Comparison of ENCODE assay signal across 8 mouse cellular contexts in the genomic region with DNA sequence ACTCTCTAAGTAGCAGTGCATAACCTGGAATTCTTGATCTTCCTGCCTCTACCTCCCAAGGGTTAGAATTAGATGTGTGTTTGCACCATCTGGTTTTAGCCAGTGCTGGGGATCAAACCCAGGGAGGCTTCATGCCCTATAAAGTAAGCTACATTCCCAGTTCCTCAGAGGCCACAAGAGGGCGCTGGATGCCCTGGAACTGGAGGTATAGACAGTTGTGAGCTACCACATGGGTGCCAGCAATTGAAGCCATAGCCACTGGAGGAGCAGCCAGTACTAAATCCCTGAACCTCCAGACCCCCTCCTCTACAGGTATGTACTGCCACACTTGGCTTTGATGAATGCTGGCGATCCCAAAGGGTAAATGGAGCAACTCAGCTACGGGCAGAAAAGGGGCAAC. TPM values are rescaled to one million over a fixed set of nuclear protein-coding genes. Genes with fewer than 3 reads are reported as not detected.
DNase-seq lines count a peak whose midpoint lies in the region; ATAC-seq and TF ChIP-seq lines count a peak whose summit lies in the region.

No protein-coding gene starts in this region.

- 68% methylated on average over 3 of the region's 3 CpGs for WGBS in limb, embryonic 11.5 days
- 76% methylated on average over 3 of the region's 3 CpGs for WGBS in limb, embryonic 10.5 days
- 83% methylated on average over 3 of the region's 3 CpGs for whole genome bisulfite sequencing in bone marrow, adult 2 months

- no peaks in the 10 kb centered on the region for H3K36me3 ChIP-seq in limb, embryonic 11.5 days (ENCODE audit: control insufficient read depth, insufficient read depth, low read length)
- no peaks in the 10 kb centered on the region for H3K36me3 ChIP-seq in limb, embryonic 10.5 days

- DNase-seq in adrenal gland, adult (ENCODE audit: inconsistent age in 2 of 2, low spot score in 1 of 2) = peak; percentile 61 to 85
- no peak for DNase-seq in adrenal gland, adult 8-10 months
- DNase-seq in limb, embryonic 11.5 days (ENCODE audit: low spot score) = peak; percentile 51
- DNase-seq in limb, embryonic 10.5 days (ENCODE audit: low spot score) = no peak
- peak; percentile 36 for DNase-seq in gastrocnemius, postnatal 25 days
- peak; percentile 16 for DNase-seq in retina, adult 2 months (ENCODE audit: low read depth, low spot score)
- no peak for DNase-seq in frontal cortex, postnatal 10 days (ENCODE audit: low spot score in 2 of 2)

- no peaks in the 10 kb centered on the region for H3K4me1 ChIP-seq in limb, embryonic 11.5 days (ENCODE audit: control insufficient read depth, insufficient read depth, low read length)
- peaks cover 4% of the 10 kb centered on the region for H3K4me1 ChIP-seq in limb, embryonic 10.5 days
- peaks cover 5% of the 10 kb centered on the region for H3K4me1 ChIP-seq in bone marrow, adult 2 months (ENCODE audit: control insufficient read depth, insufficient read depth, low read length)

- H3K4me2 ChIP-seq in limb, embryonic 11.5 days (ENCODE audit: low read depth, severe bottlenecking) = no peak overlapping the region

- H3K27ac ChIP-seq in limb, embryonic 11.5 days (replicated peaks; ENCODE audit: low read depth, low read length) = no peak overlapping the region
- H3K27ac ChIP-seq in limb, embryonic 10.5 days = no peak overlapping the region
- H3K27ac ChIP-seq in bone marrow, adult 2 months (ENCODE audit: control insufficient read depth, insufficient read depth, low read depth, low read length, poor library complexity) = no peak overlapping the region

- ATAC-seq in limb, embryonic 11.5 days (ENCODE audit: insufficient number of reproducible peaks, low FRiP score, low TSS enrichment, low read depth) = no peak

- H3K4me3 ChIP-seq in limb, embryonic 11.5 days (ENCODE audit: low read depth, low read length) = no peak overlapping the region
- no peak overlapping the region for H3K4me3 ChIP-seq in limb, embryonic 10.5 days
- no peak overlapping the region for H3K4me3 ChIP-seq in bone marrow, adult 2 months (replicated peaks; ENCODE audit: control insufficient read depth, low read depth, low read length)

- TF ChIP-seq CTCF in bone marrow, adult 2 months (IDR thresholded peaks at IDR 0.05; ENCODE audit: control insufficient read depth, insufficient read depth, low read length) = peak; percentile 77

- no peak overlapping the region for H3K9ac ChIP-seq in limb, embryonic 11.5 days (ENCODE audit: low read length)

- no peaks in the 10 kb centered on the region for H3K27me3 ChIP-seq in limb, embryonic 11.5 days (ENCODE audit: control insufficient read depth, insufficient read depth, low read length)
- H3K27me3 ChIP-seq in limb, embryonic 10.5 days (ENCODE audit: low read depth, poor library complexity, severe bottlenecking) = no peaks in the 10 kb centered on the region

- TF ChIP-seq POLR2A in bone marrow, adult 2 months (IDR thresholded peaks at IDR 0.05; ENCODE audit: borderline replicate concordance, control insufficient read depth, low read depth, low read length) = no peak

- no peaks in the 10 kb centered on the region for H3K9me3 ChIP-seq in limb, embryonic 11.5 days (ENCODE audit: control insufficient read depth, low read length)
- H3K9me3 ChIP-seq in limb, embryonic 10.5 days (replicated peaks) = no peaks in the 10 kb centered on the region

RNA-seq across cellular contexts. Expression of a gene that starts 37.5 kb away (rescaled TPM):
- total RNA-seq in adrenal gland, adult 8-10 months (2022) = 10 to 100 TPM; 21.1 to 36.2 (median 30.3) TPM
- polyA plus RNA-seq in limb, embryonic 11.5 days (2014; fragmentation: Nextera tagmentation; extraction: Ambion mirVana) = 0.28 and 0.44 TPM in 2 replicates
- polyA plus RNA-seq in limb, embryonic 10.5 days (2016; fragmentation: Nextera tagmentation; extraction: Ambion mirVana) = 0.69 and 0.78 TPM in 2 replicates
- polyA plus RNA-seq in bone marrow, adult 2 months (2011; ENCODE audit: insufficient read depth, insufficient read length, low replicate concordance, missing spikeins) = 5.5 and 5.9 TPM in 2 replicates
- total RNA-seq in gastrocnemius, postnatal 25 days (2021) = 1 to 10 TPM; 2.3 to 3.5 TPM

RNA-seq across cellular contexts. Expression of a gene that starts 56.5 kb away (rescaled TPM):
- 100 to 1,000 TPM in 2 of 4 experiments, 10 to 100 TPM in 2; 96.3 to 116 (median 101) TPM for total RNA-seq in adrenal gland, adult 8-10 months (2022)
- polyA plus RNA-seq in limb, embryonic 11.5 days (2014; fragmentation: Nextera tagmentation; extraction: Ambion mirVana) = 89.5 and 90.5 TPM in 2 replicates
- 96.8 and 106 TPM in 2 replicates for polyA plus RNA-seq in limb, embryonic 10.5 days (2016; fragmentation: Nextera tagmentation; extraction: Ambion mirVana)
- polyA plus RNA-seq in bone marrow, adult 2 months (2011; ENCODE audit: insufficient read depth, insufficient read length, low replicate concordance, missing spikeins) = 5.7 and 9.3 TPM in 2 replicates
- total RNA-seq in gastrocnemius, postnatal 25 days (2021) = 100 to 1,000 TPM; 372 to 421 TPM

RNA-seq across cellular contexts. Expression of a gene that starts 56.5 kb away (rescaled TPM):
- total RNA-seq in adrenal gland, adult 8-10 months (2022) = 10 to 100 TPM; 33.6 to 38.5 (median 37.4) TPM
- 11.4 and 13.6 TPM in 2 replicates for polyA plus RNA-seq in limb, embryonic 11.5 days (2014; fragmentation: Nextera tagmentation; extraction: Ambion mirVana)
- polyA plus RNA-seq in limb, embryonic 10.5 days (2016; fragmentation: Nextera tagmentation; extraction: Ambion mirVana) = 10.4 and 13.4 TPM in 2 replicates
- 4.0 and 4.3 TPM in 2 replicates for polyA plus RNA-seq in bone marrow, adult 2 months (2011; ENCODE audit: insufficient read depth, insufficient read length, low replicate concordance, missing spikeins)
- 10 to 100 TPM; 33.2 to 33.3 TPM for total RNA-seq in gastrocnemius, postnatal 25 days (2021)

Comparison
In these comparisons a context has a peak if more than half of its experiments do, and no peak if none do; other contexts are left out.
1. DNase-seq: peak in adrenal gland, adult (2 of 2), limb, embryonic 11.5 days (single experiment), gastrocnemius, postnatal 25 days (single experiment) and retina, adult 2 months (single experiment); none in adrenal gland, adult 8-10 months (single experiment), limb, embryonic 10.5 days (single experiment) and frontal cortex, postnatal 10 days (0 of 2).